Mouse (Mus musculus) heart, adult 8-10 months (tissue): ENCODE measurements at regions not wholly inside any gene's neighbourhood (a gene's known extent, or its start where the extent isn't known, plus 50 kb on each side); places are given as distances from the start of the nearest gene placed in this dataset.
"Not testable (repeated sequence)": the region's sequence is repeated elsewhere in the genome, so short reads cannot be mapped to it uniquely, and the experiment has no call there.

ENCODE experiments used
- DNase-seq: peaks from one replicate; pipeline ENCODE4 v3.0.0; 2022; ENCODE audit warnings: low spot score

GRCm38 (mm10) chr9:78769168-78769567, 153.8 kb downstream of the Cd109 start:
- no peak for DNase-seq

GRCm38 (mm10) chr9:78773936-78774335, 158.6 kb downstream of the Cd109 start:
- no peak for DNase-seq

- no peak for DNase-seq
Observed at GRCm38 (mm10) chr9:78775462-78775861, 160.1 kb downstream of the Cd109 start.

- DNase-seq: no peak
Observed at GRCm38 (mm10) chr9:78780595-78780994, 165.2 kb downstream of the Cd109 start.

- DNase-seq: no peak
Observed at GRCm38 (mm10) chr9:78782297-78782696, 167.0 kb downstream of the Cd109 start.

- DNase-seq: no peak
Observed at GRCm38 (mm10) chr9:78782860-78783259, 167.5 kb downstream of the Cd109 start.

- DNase-seq: peak; percentile 28
Observed at GRCm38 (mm10) chr9:78787866-78788265, 172.5 kb downstream of the Cd109 start.

- no peak for DNase-seq
Observed at GRCm38 (mm10) chr9:78789703-78790102, 174.4 kb downstream of the Cd109 start.

GRCm38 (mm10) chr9:78790155-78790554, 174.8 kb downstream of the Cd109 start:
- DNase-seq: no peak

- DNase-seq: no peak
Observed at GRCm38 (mm10) chr9:78795801-78796200, 180.5 kb downstream of the Cd109 start.

GRCm38 (mm10) chr9:78817221-78817620, 201.9 kb downstream of the Cd109 start:
- no peak for DNase-seq

- not testable (repeated sequence) for DNase-seq
Observed at GRCm38 (mm10) chr9:78821554-78822212, 206.3 kb downstream of the Cd109 start.

GRCm38 (mm10) chr9:78844969-78845683, 229.8 kb downstream of the Cd109 start:
- DNase-seq: peak; percentile 13

- peak; percentile 13 for DNase-seq
Observed at GRCm38 (mm10) chr9:78846110-78846509, 230.8 kb downstream of the Cd109 start.

- no peak for DNase-seq
Observed at GRCm38 (mm10) chr9:78847890-78848563, 232.7 kb downstream of the Cd109 start.

- not testable (repeated sequence) for DNase-seq
Observed at GRCm38 (mm10) chr9:78848564-78848893, 233.2 kb downstream of the Cd109 start.

- no peak for DNase-seq
Observed at GRCm38 (mm10) chr9:78856981-78857380, 241.6 kb downstream of the Cd109 start.

GRCm38 (mm10) chr9:78859956-78860355, 244.6 kb downstream of the Cd109 start:
- DNase-seq: no peak

GRCm38 (mm10) chr9:78872561-78872960, 257.2 kb downstream of the Cd109 start:
- no peak for DNase-seq

GRCm38 (mm10) chr9:78879955-78880642, 264.8 kb downstream of the Cd109 start:
- DNase-seq: peak; percentile 4

GRCm38 (mm10) chr9:78880643-78881306, 265.4 kb downstream of the Cd109 start:
- no peak for DNase-seq
